Mouse (Mus musculus): Measurements from ENCODE around the gene Ccin.

The Ccin gene

GRCm38 (mm10) chr4:44016071-44016470, 32.8 kb downstream of the Ccin start:
- no peak for DNase-seq

GRCm38 (mm10) chr4:44016791-44017190, 33.5 kb downstream of the Ccin start:
- DNase-seq, result peak in 1 of 2 experiments; percentile 23

- no peak for DNase-seq
These were observed 39.0 kb downstream of the Ccin start for GRCm38 (mm10) chr4:44022323-44022722.

GRCm38 (mm10) chr4:44022766-44023165, 39.5 kb downstream of the Ccin start:
- no peak for DNase-seq

GRCm38 (mm10) chr4:44023681-44024080, 40.4 kb downstream of the Ccin start:
- no peak for DNase-seq

- no peak for DNase-seq
These were observed 41.0 kb downstream of the Ccin start for GRCm38 (mm10) chr4:44024241-44024640.

- DNase-seq, result no peak
These were observed 42.3 kb downstream of the Ccin start for GRCm38 (mm10) chr4:44025570-44025969.

GRCm38 (mm10) chr4:44028303-44029135, 45.2 kb downstream of the Ccin start:
- no peak for DNase-seq

- no peak for DNase-seq
These were observed 46.4 kb downstream of the Ccin start for GRCm38 (mm10) chr4:44029661-44030066.

- no peak for DNase-seq
These were observed 48.2 kb downstream of the Ccin start for GRCm38 (mm10) chr4:44031521-44031920.

Measured in kidney, postnatal 4 days (tissue).